Mouse (Mus musculus) lung, adult 18-20 months (tissue): ENCODE data around the gene Alpk1.
A peak's percentile ranks its signal among the peaks of the same experiment; 100 is the strongest.

Source experiments
- DNase-seq, 2 experiments: peaks; one replicate each; pipeline ENCODE4 v3.0.0; 2022; ENCODE audit warnings: mixed read lengths in 2 of 2

Gene Alpk1

DNA sequence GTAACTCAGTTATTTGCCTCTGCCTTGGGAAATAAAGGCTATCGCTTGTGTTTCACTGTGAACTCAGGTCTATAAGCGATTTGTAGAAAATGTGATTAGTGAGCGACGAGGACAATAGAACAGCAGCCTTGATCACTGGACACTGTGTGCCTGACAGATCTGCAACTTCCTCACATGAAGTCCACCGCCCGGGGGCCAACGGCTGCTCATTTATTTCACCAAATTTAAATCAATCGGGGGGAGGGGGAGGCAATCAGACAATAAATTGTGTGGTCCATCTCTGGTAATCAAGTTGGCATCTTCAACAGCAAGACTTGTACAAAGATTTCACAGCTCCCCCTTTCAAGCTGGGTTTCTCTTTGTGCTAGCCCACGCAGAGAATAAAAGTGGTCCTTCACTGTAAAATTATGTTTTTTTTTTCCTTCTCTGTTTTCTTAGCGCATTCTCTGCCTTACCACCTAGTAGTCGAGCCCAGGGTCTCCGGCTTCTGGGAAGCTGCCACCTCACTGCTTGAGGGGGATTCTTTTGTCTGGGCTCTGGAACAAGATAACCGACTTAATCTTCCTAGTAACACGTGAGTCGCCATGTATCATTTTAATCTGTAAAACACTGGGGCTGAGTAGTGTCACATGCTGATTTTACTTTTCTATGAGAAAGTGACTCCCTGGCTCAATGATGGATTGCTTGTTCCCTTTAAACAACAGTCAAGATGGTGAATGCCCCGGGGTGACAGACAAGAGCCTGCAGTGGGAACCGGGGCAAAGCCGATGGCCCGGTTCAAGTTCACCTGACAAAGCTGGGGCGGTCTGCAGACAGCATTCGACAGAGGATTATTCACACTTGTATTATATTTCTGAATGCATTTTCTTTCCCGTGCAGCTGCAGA lies 118.4 kb downstream of the Alpk1 start:
- DNase-seq, result no peak

DNA sequence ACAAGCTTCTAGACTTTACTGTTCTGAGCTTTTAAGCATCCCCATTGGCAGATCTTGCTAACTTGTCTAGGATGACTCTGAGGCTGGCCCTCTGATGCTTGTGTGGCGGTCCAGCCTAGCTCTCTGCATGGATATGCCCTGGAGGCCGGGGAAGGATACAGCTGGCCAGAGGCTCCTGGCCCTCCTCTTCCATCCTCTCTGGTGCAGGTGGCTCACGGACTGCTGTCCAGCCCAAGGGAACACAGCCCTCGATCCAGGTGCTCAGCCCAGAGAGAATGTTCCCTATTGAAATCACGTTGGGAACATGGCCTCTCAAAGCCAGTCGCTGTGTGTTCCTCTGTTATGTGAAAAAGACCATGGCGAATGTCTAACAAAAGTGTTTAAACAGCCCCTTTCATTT lies 119.6 kb downstream of the Alpk1 start:
- no peak for DNase-seq

DNA sequence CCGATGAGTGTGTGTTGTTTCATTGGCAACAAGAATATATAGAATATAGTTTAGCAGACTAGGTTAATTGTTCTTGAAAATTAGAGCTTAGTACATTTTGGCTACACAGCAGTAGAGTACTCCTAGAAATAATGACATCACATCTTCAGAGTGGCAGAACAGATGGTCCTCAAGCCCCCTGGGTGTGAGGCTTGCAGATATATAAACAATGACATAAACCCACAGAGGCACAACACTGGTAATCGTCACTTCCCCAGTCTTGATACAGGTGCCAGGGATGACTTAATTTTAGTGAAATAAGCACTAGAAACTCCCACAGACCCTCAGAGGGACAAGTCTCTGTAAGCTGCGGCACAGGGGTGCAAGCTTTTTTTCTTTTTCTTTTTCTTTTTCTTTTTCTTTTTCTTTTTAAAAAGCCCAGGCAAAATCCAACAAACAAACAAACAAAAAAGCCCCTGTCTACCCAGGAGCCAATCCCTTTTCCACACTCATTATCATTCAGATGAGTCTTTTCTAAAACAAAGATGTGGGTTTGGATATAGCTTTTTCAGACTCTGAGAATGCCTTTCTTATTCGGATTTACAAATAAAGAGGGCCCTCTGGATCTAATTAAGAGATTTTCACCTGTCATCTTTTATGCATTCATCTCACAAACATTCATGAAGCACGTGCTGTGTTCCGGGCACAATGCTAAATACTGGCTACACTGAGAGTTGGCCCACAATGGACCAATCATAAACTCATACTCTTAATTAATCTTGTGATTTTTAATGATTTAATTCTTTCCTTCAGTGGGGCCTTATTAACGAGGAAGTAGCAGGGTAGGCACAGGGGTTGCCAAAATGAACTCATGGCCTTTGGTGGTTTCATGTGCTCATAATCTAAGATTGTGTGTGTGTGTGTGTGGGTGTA lies 128.3 kb downstream of the Alpk1 start:
- no peak for DNase-seq

DNA sequence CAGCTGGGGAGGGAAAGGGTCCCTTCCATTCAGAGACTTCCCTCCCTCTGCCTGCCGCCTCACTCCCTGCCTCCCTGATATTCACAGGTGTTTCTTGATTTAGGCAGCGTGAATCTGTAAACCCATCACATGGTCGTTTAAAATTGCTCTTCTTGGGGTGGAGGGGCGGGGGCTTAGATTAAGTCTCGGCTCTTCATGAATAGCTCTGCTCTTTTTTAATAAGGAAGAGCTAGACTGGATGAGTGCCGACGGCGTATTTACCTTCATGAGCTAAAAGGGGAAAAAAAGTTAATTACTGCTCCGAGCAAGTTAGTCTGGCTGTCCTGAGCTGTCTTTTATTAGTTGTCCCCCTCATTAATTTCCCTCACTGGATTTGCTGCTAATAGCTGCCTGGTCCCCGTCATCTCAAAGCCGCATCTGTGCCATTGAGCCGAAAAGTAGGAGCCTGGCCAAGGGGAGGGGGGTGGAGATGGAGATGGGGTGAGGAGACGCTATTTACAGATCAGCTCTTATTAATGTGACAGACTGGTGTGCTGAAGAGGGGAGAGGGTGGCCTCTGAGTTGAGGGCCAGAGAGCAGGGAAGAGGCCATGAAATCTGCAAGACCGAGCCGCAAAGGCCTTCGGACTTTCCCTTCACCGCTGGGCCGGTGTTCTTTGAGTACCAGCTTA lies 134.0 kb downstream of the Alpk1 start:
- no peak for DNase-seq

DNA sequence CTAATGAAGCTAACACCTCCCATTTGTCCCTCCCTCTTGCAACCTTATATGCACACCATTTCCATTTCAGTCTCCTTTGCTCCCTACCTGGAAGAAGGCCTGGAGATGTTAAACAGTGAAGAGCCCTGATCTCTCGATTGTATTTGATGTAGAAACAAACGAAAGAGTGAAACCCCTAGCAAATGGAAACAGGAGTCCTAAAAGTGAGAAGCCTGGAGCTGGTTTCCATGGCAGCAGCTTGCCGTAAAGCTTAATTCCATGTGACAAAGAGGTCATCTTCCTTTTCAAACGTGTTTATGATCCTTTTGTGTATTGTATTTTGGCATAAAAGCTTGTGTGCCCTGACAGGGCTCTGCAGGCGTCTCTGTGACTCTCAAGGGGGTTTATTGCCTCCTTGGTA lies 138.1 kb downstream of the Alpk1 start:
- no peak for DNase-seq

DNA sequence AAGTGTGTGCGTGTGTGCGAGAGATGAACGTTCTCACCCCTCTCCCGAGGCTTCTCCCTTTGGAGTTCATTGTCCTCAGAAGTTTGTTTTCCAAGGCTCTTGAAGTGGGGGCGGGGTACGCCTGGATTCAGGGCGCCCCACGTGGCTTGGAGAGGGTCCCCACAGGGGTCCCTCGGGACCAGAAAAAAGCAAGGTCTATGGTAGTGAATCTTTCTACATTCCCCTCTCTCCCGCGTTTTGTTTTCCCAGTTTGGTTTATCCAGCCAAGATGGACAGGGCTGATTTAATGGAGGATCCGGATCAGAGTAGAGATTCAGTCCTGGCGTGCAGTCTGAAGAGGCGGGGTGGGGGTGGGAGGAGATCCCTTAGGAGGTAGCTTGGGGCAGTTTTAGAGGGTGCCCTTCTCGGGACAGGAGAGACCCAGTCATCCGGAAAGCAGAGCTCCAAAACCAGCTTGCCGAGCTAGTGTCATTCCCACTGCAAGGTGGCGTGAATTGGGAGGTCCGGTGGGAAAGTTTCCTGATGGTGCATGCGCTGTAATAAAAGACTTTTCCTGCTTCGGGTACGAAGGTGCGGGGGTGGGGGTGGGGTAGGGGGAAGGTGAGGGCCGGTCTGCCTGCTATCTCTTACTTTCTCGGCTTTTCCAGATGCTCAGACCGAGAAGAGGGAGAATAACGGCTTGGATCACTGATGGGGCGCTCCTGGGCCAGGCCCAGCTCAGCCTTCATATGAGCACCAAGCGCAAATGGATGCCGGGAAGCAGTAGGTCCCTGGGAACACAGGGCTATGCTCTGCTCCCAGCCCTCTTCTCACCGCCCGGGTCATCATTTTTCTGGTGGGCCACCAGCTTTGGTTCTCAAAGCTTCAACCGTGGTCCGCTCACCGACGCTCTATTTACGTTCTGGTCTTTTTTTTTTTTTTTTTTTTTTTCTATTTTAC lies 139.3 kb downstream of the Alpk1 start:
- no peak for DNase-seq

DNA sequence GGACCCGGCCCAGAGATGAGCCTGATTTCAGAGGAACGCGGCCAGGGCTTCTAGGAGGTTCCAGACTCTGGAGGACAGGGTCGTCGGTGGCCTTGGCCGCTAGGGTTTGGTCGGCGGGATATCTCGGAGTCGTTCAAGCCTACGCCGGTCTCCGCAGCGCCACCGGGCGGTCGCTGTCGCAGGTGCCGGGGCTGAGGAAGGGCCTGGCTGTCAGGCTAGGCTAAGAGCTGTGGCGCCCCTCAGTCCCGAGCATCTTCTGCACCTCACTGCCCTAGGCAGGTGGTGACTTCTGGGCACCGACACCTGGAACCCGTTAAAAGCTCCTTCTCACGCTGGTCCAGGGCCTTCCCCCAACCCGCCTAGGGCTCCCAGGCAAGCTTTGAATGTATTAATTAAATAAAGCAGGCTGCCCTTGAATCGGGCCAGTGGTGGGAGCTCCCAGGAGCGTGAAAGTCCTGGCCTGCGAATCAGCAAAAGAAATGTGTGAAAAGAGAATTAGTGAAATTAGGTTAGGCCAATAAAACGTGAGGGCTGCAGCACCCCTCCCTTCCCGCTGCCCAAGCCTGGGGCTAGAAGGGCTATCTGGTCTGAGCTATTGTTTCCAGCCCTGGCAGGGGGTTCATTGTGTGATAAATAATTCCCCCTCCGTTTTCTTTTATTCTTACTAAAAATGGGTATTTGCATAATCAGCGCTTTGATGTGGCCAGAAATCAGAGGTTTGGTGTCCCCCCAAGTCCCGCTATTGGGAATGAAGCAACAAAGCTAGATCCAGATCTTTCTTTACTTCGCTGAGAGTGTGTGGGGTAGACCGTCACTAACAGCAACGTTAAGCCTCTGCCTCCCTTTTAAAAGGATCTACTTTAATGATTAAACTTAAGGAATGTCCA lies 140.2 kb downstream of the Alpk1 start:
- DNase-seq, result no peak

DNA sequence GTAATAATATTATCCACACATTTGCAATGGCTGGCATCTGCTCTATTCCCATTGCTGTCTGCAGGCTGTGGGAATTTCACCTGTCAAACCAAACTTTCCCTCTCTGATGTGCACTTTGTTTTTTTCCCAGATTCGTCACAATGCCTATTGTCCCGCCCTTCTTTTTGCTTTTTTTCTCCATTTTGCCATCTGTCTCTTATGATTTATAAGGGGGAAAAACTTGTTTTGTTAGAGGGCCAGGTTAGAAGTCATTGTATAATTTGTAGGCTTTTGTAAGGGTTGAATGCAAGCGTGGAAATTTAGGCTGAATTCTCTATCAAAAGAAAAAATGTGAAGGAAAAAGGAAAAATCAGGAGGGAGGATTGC lies 145.4 kb downstream of the Alpk1 start:
- DNase-seq, result no peak

DNA sequence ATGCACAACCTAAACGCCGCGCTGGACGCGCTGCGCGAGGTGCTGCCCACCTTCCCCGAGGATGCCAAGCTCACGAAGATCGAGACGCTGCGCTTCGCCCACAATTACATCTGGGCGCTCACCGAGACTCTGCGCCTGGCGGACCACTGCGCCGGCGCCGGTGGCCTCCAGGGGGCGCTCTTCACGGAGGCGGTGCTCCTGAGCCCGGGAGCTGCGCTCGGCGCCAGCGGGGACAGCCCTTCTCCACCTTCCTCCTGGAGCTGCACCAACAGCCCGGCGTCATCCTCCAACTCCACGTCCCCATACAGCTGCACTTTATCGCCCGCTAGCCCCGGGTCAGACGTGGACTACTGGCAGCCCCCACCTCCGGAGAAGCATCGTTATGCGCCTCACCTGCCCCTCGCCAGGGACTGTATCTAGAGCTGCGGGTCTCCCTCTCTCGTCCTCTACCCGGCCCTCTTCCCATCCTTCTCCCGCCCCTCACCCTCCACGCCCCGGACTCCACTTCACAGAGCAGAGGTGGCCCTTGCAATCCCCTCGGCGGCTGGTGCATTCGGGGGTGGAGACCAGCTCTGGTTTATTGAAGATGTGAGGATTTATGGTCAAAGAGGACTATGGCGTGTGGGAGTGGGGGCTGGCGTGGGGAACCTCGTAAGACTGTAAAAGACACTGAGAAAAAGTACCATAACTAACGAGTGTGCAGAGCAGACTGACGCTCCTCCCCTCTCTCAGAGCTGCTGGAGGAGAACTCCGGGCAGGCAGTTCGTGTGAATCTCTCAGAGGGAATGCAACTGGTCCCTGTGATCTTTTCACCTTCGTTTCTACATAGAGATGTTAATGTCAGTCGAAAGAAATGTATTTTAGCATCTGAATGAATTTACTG lies 146.0 kb downstream of the Alpk1 start:
- peak; percentile 57 to 64 for DNase-seq

DNA sequence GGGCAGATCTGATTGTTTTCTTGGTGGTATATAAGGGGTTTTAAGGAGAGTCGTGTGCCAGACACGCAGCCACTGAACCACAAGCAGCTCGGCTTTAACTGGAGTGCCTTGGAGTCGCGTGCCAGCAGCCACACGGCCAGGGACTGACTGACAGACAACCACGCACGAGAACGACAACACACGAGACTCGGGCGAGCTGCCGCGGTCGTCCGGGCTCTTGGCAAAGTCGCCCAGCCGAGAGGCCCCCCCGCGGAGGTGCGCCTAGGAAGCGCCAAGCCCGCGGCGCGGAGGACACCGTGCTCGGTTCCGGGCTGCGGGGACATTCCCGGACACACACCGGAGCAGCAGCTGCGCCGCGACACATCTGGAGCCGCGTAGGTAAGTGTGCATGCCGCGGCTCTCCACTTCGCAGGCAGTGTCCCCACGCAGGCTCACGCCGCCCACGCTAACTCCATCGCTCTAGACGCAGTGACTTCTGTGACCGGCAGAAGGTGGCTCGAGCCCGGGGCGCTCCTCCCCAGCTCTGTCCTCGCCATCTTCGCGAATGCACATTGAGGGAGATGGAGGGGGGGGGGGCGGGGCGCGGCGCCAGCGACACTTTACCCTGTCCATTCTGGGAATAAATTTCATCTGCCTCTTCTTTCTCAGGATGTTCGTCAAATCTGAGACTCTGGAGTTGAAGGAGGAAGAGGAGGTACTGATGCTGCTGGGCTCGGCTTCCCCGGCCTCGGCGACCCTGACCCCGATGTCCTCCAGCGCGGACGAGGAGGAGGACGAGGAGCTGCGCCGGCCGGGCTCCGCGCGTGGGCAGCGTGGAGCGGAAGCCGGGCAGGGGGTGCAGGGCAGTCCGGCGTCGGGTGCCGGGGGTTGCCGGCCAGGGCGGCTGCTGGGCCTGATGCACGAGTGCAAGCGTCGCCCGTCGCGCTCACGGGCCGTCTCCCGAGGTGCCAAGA lies 147.0 kb downstream of the Alpk1 start, which contains the start of gene Neurog2:
Gene Neurog2, plus strand, starts transcription at position 56 of the 953 bp plus-strand sequence.
- DNase-seq, result no peak

DNA sequence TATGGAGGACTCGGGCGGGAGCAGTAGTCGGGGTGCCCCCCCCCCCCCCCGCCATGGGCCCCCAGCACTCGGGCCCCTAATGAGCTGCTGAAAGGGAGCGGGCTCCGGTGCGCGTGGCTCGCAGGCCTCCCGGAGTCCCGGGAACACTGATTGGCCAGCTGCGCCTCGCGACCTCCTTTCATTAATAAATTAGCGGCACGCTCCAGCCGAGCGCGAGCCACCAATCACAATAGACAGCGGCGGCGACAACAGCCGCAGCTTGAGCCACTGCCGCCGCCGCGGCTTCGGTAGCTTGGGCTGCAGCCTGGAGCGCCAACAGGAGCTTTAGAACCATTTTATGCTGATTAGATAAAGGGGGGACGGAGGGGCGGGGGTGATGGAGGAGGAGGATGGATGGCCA lies 147.8 kb downstream of the Alpk1 start:
- peak in 1 of 2 experiments; percentile 13 for DNase-seq

DNA sequence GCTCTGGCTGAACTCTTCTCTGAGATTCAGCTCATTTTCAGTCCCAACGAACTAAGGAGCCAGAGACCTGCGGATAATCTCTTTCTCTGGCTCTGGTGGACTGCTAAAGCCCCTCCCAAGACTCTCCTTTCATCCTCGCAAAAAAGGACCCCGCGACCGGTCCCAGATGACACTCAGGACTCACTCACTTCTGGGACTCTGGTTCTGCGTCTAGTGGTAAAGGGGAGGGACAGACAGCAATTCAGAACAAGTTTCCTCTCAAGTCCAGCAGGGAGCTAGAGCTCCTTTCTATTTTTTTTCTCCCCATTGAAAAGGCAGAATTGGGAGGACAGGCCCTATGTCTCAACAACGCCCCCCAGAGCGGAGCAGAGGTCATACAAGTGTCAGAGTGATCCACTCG lies 148.7 kb downstream of the Alpk1 start:
- no peak for DNase-seq

DNA sequence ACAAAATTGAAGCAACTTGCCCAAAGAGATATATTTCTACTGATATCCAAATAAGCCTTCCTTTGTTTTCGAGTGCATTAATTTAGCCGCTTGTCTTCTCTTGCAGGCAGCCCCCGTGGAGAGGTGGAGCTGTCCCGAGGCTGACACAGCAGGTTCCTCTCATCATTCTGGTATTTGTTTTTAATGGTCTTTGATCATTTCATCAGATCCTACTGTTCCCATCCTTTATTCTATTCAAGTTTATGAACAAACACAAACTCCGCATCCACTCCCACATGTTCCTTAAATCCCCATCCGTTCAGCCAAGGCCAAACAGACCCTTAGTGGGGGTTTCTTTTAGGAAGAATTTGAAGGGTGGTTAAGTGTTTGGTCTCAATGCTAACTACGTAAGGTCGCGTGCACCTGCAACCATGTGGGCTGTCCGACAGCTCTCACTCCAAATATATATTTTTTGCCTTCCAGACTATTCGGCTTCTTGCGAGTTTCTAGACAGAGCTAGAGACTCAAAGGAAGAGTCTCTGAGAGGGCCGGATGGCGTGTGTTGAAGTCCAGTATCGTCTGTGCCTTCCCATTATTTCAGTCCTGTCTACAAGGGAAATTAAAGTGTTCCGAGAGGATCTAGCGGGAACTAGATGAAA lies 149.5 kb downstream of the Alpk1 start:
- no peak for DNase-seq

DNA sequence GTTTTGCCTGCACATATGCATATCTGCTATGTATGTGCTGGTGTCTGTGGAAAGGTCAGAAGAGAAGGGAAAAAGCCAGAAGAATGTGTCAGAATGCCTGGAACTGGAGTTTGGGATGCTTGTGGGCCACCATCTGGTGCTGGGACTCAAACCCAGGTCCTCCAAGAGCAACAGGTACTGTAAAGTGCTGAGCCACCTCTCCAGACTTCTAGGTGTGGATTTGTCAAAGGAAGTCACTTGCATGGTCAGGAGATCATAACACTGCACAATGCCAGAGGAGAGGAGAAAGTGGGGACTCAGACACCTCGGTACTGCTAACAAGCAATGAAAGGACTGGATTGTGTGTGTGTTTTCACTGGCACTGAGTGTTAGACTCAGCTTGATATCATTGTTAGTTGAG lies 150.1 kb downstream of the Alpk1 start:
- no peak for DNase-seq

DNA sequence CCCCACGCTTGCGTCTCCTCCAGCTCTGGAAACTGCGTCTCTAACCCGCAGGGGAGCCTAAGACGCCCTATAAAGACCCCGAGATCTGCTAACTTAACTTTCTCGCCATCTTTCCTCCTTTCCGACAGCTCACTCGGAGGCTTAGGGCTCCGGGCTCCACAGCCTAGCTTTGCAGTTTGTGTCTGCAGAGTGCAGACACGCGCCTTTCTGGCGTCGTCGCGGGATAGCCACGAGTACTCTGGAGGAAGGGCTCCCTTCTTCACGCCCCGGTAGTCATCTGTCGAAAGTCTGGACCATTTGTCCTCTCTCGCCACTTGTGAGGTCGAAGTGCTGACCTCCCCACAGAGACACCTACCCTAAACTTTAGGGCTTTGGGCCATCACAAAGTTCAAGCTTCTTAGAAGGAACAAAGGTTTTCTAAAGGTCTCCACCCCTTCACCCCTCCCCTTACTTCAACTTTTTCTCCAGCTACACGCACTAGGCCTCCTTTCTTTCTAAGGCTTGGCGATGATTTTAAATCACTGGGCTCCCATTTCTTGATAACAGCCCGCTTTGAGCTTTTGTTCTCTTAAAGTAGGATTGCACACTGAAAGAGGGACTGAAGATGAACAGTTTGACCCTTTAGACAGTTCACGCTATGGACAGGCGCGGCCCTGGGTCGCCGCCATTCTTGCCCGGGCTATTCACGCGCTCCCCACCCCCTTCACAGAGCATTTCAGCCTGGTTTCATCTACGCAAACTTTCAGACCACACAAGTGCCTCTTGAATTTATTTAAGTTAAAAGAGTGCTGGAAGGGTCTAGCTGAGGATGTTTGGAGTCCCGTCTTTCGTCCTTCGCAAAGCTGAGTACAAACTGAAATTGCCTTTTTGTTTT lies 151.8 kb downstream of the Alpk1 start:
- DNase-seq, result no peak

DNA sequence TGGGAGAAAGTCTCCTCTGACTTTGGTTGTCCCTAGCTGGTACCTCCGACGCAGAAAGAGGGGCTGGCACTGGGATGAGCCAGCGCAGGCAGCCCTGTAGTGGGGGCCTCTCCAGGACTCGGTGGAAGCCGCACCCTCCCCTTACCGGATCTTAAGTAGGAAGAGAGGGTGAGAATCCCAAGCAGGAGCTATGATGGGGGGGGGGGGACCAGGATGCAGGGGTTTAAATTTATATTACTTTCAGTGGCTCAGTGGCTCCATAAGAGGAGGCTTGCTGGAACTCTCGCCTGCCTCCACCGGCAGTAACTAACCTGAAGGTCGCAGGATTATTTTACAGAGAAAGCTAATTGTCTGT lies 152.4 kb downstream of the Alpk1 start:
- no peak for DNase-seq
